Mouse (Mus musculus): Measurements from ENCODE around the gene Ugt1a6b.

DNA sequence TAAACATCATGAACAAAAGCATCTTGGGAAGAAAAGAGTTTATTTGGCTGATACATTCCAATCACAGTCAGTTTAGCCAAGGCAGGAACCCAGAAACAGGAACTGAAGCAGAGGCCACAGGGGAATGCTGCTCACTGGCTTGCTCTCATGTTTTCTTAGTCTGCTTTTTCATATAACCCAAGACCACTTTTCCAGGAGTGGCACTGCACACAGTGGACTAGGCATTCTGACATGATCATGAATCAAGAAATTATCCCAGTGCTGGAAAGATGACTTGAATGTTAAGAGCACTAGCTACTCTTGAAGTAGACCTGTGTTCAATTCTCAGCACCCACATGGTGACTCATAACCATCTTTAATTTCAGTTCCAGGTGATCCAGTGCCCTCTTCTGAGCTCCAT, 122.7 kb downstream of the Ugt1a6b start:
- TF ChIP-seq CTCF (conservative IDR thresholded peaks at IDR 0.05; ENCODE audit: insufficient read depth, insufficient read length, low read depth, low read length) (no peak), POLR2A (IDR thresholded peaks at IDR 0.05; ENCODE audit: low read depth, low read length) (no peak)
